Mouse (Mus musculus) CH12.LX (cell line): ENCODE data around the gene Neb.

ENCODE experiments used
- ELF1 ChIP-seq: IDR thresholded peaks from 2 replicates; pipeline ENCODE4 v1.6.1; 2014; ENCODE audit warnings: low read depth, mild to moderate bottlenecking, inconsistent platforms, low read length, improper control_type of control experiment
- EP300 ChIP-seq: IDR thresholded peaks from 2 replicates; pipeline ENCODE4 v1.6.1; 2011; ENCODE audit warnings: low read length, improper control_type of control experiment
- IRF4 ChIP-seq: IDR thresholded peaks from 2 replicates; pipeline ENCODE4 v1.6.1; 2014; ENCODE audit warnings: low read depth, mild to moderate bottlenecking, inconsistent platforms, low read length, improper control_type of control experiment
- NELFE ChIP-seq: IDR thresholded peaks from 2 replicates; pipeline ENCODE4 v1.6.1; 2011; ENCODE audit warnings: low read depth, low read length, improper control_type of control experiment
- POLR2A ChIP-seq: IDR thresholded peaks from 2 replicates; pipeline ENCODE4 v1.6.1; 2011; ENCODE audit warnings: low read depth, mild to moderate bottlenecking, improper control_type of control experiment, low read length
- ZC3H11A ChIP-seq: IDR thresholded peaks from 2 replicates; pipeline ENCODE4 v1.6.1; 2012; ENCODE audit warnings: low read depth, mild to moderate bottlenecking, inconsistent platforms, low read length, improper control_type of control experiment
- ZMIZ1 ChIP-seq: IDR thresholded peaks from 2 replicates; pipeline ENCODE4 v1.6.1; 2012; ENCODE audit warnings: low read depth, mild to moderate bottlenecking, inconsistent platforms, low read length, improper control_type of control experiment
- ZNF384 ChIP-seq: IDR thresholded peaks from 2 replicates; pipeline ENCODE4 v1.6.1; 2012; ENCODE audit warnings: low read depth, low read length, improper control_type of control experiment, inconsistent platforms

DNA sequence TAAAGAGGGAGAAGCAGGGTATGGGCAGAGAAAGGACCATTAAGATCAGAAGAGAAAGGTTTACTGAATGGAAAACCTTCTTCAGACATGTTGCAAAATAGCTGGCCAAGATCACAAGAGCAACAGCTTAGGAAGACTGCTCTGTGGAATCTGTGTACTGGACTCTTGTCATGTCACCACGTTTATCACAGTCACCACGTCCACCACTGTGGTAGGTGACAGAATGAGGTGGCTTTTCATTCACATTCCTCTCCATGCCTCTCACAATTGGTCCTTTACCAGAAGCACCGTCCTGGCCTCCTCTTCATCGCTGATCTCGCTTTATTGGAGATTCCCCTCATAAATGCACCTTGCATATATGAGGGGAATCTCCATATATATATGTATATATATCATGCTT is 71.6 kb downstream of the Neb start:
- no peak for TF ChIP-seq ZC3H11A
- no peak for TF ChIP-seq ZNF384
- TF ChIP-seq EP300 = no peak
- no peak for TF ChIP-seq NELFE
- TF ChIP-seq ELF1 = no peak
- TF ChIP-seq POLR2A = no peak
- TF ChIP-seq IRF4 = no peak
- no peak for TF ChIP-seq ZMIZ1
